Mouse (Mus musculus) limb, embryonic 13.5 days (tissue): ENCODE results near the gene Gm11037. TPM values are rescaled to one million over a fixed set of nuclear protein-coding genes. Genes with fewer than 3 reads are reported as not detected.

Source experiments
- ATAC-seq: fragments of 200-750 bp; cut with Nextera tagmentation; 2 replicates; pipeline ENCODE4 v1.8.0; 2017; ENCODE audit warnings: low read depth, moderate number of reproducible peaks, moderate TSS enrichment; ENCODE audit not compliant: low FRiP score
- H3K27ac ChIP-seq: fragments of 300-500 bp; sonication (generic); 2 replicates; pipeline ENCODE4 v1.5.1; 2015; ENCODE audit warnings: inconsistent platforms, mild to moderate bottlenecking, moderate library complexity
- H3K27me3 ChIP-seq: fragments of 300-500 bp; sonication (generic); 2 replicates; pipeline ENCODE4 v1.6.1; 2015; ENCODE audit warnings: mild to moderate bottlenecking, inconsistent platforms
- H3K36me3 ChIP-seq: fragments of 300-500 bp; sonication (generic); 2 replicates; pipeline ENCODE4 v1.6.1; 2015; ENCODE audit warnings: inconsistent platforms, mild to moderate bottlenecking, moderate library complexity
- H3K4me1 ChIP-seq: fragments of 300-500 bp; sonication (generic); 2 replicates; pipeline ENCODE4 v1.6.1; 2015; ENCODE audit warnings: inconsistent platforms
- H3K4me2 ChIP-seq: fragments of 300-500 bp; sonication (generic); replicated peaks from 2 replicates; pipeline ENCODE4 v1.6.1; 2015; ENCODE audit warnings: inconsistent platforms, mild to moderate bottlenecking, moderate library complexity
- H3K4me3 ChIP-seq: fragments of 300-500 bp; sonication (generic); 2 replicates; pipeline ENCODE4 v1.5.1; 2015; ENCODE audit warnings: moderate library complexity, mild to moderate bottlenecking, inconsistent platforms
- H3K9ac ChIP-seq: fragments of 300-500 bp; sonication (generic); 2 replicates; pipeline ENCODE4 v1.6.1; 2015; ENCODE audit warnings: mild to moderate bottlenecking, inconsistent platforms
- H3K9me3 ChIP-seq: fragments of 300-500 bp; sonication (generic); 2 replicates; pipeline ENCODE4 v1.6.1; 2016; ENCODE audit warnings: inconsistent platforms
- WGBS: fragments of 180-500 bp; shearing (Covaris S2); methylation state at CpG from one replicate; pipeline ENCODE4 v1.1.7; 2015; 5-methylcytosine and 5-hydroxymethylcytosine counted together
- polyA plus RNA-seq: library from polyadenylated mRNA; unstranded; fragments of >200 nt; fragmentation: Nextera tagmentation; extraction: Ambion mirVana; gene quantifications from 2 replicates; pipeline ENCODE4 v1.2.1, GENCODE M21; 2015

The Gm11037 gene
- polyA plus RNA-seq, 1 experiment from 2014 or later, result not detected

DNA sequence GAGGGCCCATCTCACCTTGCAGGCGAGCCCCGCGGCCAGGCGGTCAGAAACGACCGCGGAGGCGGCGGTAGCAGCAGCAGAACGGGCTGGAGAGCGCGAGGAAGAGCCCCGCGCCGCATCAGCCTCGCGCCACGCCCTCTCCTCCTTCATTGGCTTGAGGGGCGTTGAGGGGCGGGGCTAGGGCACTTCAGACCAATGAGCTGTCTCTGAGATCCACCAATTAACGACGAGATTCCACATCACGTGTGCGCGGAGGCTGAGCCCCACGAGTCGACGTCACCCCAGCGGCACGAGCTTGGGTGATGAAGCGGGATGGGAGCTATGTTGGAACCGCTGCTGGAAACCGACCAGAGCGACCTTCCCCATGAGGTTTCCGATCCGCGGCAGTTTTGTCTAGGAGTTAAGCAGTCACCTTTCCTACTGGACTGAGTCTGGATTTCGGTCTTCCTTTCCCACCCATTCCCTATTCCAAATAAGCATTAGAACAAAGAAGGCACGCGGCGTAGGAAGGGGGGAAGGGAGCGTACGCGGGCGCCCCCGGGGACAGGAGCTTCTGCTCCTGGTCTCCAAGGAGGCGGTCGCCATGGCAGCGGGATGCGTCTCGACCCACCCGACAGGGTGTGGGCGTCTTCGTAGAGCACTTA lies 26.8 kb downstream of the Gm11037 start, which contains the start of gene 1700037H04Rik:
Gene 1700037H04Rik (minus strand): TSS at position 144 of the 644 bp plus-strand sequence.
- WGBS, result under 1% methylated on average over 54 of the region's 54 CpGs
- ATAC-seq, result peak; percentile 98

DNA sequence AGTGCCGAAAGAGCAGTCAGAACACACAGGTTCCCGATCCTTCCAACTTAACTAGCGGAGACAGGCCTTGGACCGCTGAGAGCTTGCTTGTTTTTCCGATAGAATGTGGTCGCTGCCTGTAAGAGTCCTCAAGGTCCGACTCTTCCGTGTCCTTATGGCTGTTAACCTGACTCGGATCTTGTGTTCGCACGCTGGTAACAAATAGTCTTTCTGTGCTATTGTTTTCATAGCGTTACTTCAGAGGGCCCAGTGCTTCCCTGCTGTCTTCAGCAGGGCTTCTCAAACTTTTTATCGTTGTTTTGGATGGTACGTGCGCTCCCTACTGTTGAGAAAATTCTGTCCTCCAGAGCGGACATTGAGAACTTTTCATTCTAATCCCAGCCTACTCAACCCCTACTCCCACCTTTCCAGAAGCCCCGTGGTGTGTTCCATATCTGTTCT lies 27.4 kb downstream of the Gm11037 start:
- peak overlapping the region; percentile 77 for H3K4me3 ChIP-seq
- no peaks in the 10 kb centered on the region for H3K36me3 ChIP-seq
- under 1% methylated on average over 17 of the region's 17 CpGs for WGBS
- H3K9me3 ChIP-seq, result peaks cover 5% of the 10 kb centered on the region; the same call in 1 of the 2 replicates
- peak overlapping the region; percentile 86 for H3K9ac ChIP-seq
- peaks cover 30% of the 10 kb centered on the region for H3K4me1 ChIP-seq
- H3K27me3 ChIP-seq, result no peaks in the 10 kb centered on the region
- H3K27ac ChIP-seq, result peak overlapping the region; percentile 86
- 0 out of 2 replicates have a peak, but pooled peaks have one; percentile 0 for ATAC-seq
- H3K4me2 ChIP-seq, result peak overlapping the region; percentile 95

More for the DNA sequence above, 26.8 kb downstream of the Gm11037 start, which contains the start of gene 1700037H04Rik:
- no peaks in the 10 kb centered on the region for H3K27me3 ChIP-seq
- H3K9me3 ChIP-seq, result 0 out of 2 replicates have a peak, but pooled peaks cover 3% of the 10 kb centered on the region
- peak within 1 kb of the TSS; percentile 86 for H3K9ac ChIP-seq
- peak within 1 kb of the TSS; percentile 95 for H3K4me2 ChIP-seq
- H3K4me1 ChIP-seq, result peaks cover 30% of the 10 kb centered on the region
- H3K36me3 ChIP-seq, result peaks cover 5% of the 10 kb centered on the region
- peak within 1 kb of the TSS; percentile 86 for H3K27ac ChIP-seq
- H3K4me3 ChIP-seq, result peak within 1 kb of the TSS; percentile 77

DNA sequence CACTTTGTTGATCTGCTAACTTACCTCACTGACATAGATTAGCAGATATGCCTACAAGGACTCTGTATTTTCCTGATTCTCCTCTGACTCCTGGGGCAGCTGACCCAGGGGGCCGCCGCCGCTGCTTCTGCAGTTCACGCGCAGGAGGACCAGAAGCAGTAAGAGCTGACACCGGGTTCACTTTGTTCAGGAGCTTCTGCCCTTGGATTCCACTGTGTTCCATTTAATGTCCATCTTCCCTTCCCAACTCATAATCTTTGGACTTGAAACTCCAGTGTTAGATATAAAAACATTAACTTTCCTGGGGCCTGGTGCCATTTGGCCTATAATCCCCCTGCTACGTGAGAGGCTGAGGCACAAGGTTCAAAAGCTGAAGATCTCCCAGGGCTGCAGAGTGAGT lies 30.6 kb downstream of the Gm11037 start:
- H3K27me3 ChIP-seq, result peaks cover 4% of the 10 kb centered on the region
- WGBS, result 65% methylated on average over 7 of the region's 7 CpGs
- H3K9me3 ChIP-seq, result peaks cover 5% of the 10 kb centered on the region; the same call in 1 of the 2 replicates
- H3K36me3 ChIP-seq, result no peaks in the 10 kb centered on the region
- no peak overlapping the region for H3K4me3 ChIP-seq
- H3K27ac ChIP-seq, result no peak overlapping the region
- H3K4me1 ChIP-seq, result peaks cover 14% of the 10 kb centered on the region
- ATAC-seq, result no peak
- H3K9ac ChIP-seq, result peak overlapping the region; percentile 39; the same call in 1 of the 2 replicates
- no peak overlapping the region for H3K4me2 ChIP-seq

DNA sequence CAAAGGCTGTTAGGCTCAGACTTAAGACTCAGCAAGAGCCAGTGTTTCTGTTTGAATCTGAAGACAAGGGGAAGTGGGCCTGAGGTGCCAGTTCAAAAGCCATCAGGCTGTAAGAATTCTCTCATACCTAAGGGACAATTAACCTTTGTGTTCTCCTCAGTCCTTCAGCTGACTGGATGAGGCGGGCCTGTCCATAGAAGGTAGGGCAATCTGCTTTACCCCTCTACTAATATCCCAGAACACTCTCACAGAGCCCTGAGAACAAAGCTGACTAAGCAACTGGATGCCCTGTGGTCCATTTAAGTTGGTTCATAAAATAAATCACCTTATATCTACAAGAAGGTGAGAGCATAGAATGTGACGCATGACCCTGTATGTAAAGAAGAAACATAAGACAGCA lies 32.9 kb downstream of the Gm11037 start:
- Histone ChIP-seq H3K27me3 (peaks cover 27% of the 10 kb centered on the region), H3K9me3 (peaks cover 5% of the 10 kb centered on the region; the same call in 1 of the 2 replicates), H3K4me3 (no peak overlapping the region), H3K9ac (no peak overlapping the region), H3K27ac (no peak overlapping the region), H3K4me1 (peaks cover 10% of the 10 kb centered on the region), H3K36me3 (no peaks in the 10 kb centered on the region), H3K4me2 (no peak overlapping the region)
- WGBS, result 88% methylated on average over 2 of the region's 2 CpGs
- ATAC-seq, result no peak

GRCm38 (mm10) chr2:131167984-131168383 lies 34.7 kb downstream of the Gm11037 start:
- H3K4me1 ChIP-seq, result peaks cover 20% of the 10 kb centered on the region
- no peak for ATAC-seq
- no peak overlapping the region for H3K4me2 ChIP-seq
- H3K27ac ChIP-seq, result no peak overlapping the region
- H3K9ac ChIP-seq, result no peak overlapping the region
- WGBS, result 84% methylated on average over 6 of the region's 6 CpGs
- H3K36me3 ChIP-seq, result no peaks in the 10 kb centered on the region
- no peak overlapping the region for H3K4me3 ChIP-seq
- peaks cover 45% of the 10 kb centered on the region for H3K27me3 ChIP-seq
- H3K9me3 ChIP-seq, result peaks cover 5% of the 10 kb centered on the region; the same call in 1 of the 2 replicates

DNA sequence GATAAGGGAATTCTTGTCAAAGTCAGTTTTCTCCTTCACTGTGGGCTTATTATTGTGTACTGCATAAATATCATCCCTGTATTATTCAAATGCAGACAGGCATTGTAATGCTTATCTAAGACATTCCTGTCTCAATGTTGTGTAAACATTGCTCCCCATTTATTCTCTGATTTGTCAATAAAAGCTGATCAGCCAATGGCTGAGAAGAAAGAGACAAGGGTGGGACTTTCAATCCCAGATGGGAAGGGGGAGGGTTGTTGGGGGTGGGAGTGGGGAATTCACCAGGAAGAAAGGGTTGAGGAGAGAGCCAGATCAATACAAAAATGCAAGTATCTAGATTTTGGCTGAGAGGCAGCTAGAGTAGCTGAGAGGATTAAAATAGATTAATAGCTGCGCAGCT lies 35.6 kb downstream of the Gm11037 start:
- Histone ChIP-seq H3K9ac (no peak overlapping the region), H3K4me2 (no peak overlapping the region), H3K9me3 (peaks cover 5% of the 10 kb centered on the region; the same call in 1 of the 2 replicates), H3K36me3 (no peaks in the 10 kb centered on the region), H3K4me3 (no peak overlapping the region), H3K27me3 (peaks cover 54% of the 10 kb centered on the region), H3K27ac (no peak overlapping the region), H3K4me1 (peaks cover 18% of the 10 kb centered on the region)
- 52% methylated on average over 1 of the region's 1 CpGs for WGBS
- ATAC-seq, result no peak

DNA sequence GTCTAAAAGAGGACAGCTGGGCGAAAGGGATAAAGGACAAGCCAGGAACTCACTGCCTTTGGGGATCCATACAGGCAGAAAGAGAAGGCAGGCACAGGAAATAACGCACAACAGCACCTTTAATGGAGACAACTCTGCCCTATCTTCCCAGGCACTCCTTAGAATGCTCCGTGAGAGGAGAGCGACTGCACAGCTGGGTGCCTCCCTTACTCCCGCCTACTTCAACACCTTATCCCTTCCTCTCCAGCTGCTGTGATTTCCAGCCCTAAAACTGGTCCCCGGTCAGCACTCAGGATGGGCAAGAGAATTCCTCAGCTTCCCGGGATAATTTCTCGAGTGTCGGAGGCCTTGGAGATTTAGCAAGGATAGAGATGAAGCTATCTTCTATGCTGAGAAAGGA lies 37.6 kb downstream of the Gm11037 start:
- ATAC-seq, result no peak
- Histone ChIP-seq H3K36me3 (peaks cover 3% of the 10 kb centered on the region; the same call in 1 of the 2 replicates), H3K9ac (peak overlapping the region; percentile 54; the same call in 1 of the 2 replicates), H3K4me1 (peaks cover 29% of the 10 kb centered on the region), H3K27ac (no peak overlapping the region), H3K4me3 (peak overlapping the region; percentile 30), H3K9me3 (no peaks in the 10 kb centered on the region), H3K27me3 (peaks cover 58% of the 10 kb centered on the region), H3K4me2 (peak overlapping the region; percentile 60)
- WGBS, result 10% methylated on average over 9 of the region's 9 CpGs

- Histone ChIP-seq H3K4me3 (peak overlapping the region; percentile 30), H3K4me1 (peaks cover 35% of the 10 kb centered on the region), H3K9me3 (no peaks in the 10 kb centered on the region), H3K36me3 (peaks cover 9% of the 10 kb centered on the region), H3K9ac (peak overlapping the region; percentile 54), H3K27me3 (peaks cover 58% of the 10 kb centered on the region), H3K27ac (no peak overlapping the region), H3K4me2 (peak overlapping the region; percentile 60)
- 3% methylated on average over 43 of the region's 43 CpGs for WGBS
- ATAC-seq, result no peak
Observed at GRCm38 (mm10) chr2:131171401-131172104, 38.3 kb downstream of the Gm11037 start.

GRCm38 (mm10) chr2:131172322-131172721 lies 39.0 kb downstream of the Gm11037 start:
- Histone ChIP-seq H3K36me3 (peaks cover 15% of the 10 kb centered on the region), H3K27ac (no peak overlapping the region), H3K9me3 (no peaks in the 10 kb centered on the region), H3K27me3 (peaks cover 58% of the 10 kb centered on the region), H3K4me2 (no peak overlapping the region), H3K4me3 (no peak overlapping the region), H3K9ac (no peak overlapping the region), H3K4me1 (peaks cover 42% of the 10 kb centered on the region)
- ATAC-seq, result no peak
- 42% methylated on average over 9 of the region's 9 CpGs for WGBS

DNA sequence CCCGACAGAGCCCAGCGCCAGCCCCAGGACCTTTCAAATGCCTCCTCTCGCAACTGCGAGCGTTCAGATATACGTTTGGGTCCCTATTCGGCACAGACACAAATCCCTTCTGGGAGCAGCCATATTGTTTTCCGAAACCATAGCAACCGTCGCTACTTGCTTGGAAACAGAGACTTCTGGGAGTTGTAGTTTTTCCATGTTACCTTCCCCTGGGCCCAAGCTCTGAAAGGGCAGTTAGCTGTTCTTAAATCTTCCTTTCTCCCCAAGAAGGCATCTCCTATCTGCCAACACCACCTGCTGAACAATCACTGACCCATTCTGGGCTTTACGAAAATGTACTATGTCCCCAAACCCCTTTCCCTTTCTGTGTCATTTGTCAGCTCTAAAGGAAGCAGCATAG lies 41.4 kb downstream of the Gm11037 start:
- Histone ChIP-seq H3K9ac (peak overlapping the region; percentile 54), H3K27ac (no peak overlapping the region), H3K4me1 (peaks cover 63% of the 10 kb centered on the region), H3K36me3 (peaks cover 24% of the 10 kb centered on the region), H3K4me3 (peak overlapping the region; percentile 43), H3K27me3 (peaks cover 46% of the 10 kb centered on the region), H3K9me3 (no peaks in the 10 kb centered on the region), H3K4me2 (peak overlapping the region; percentile 80)
- peak; percentile 51; the same call in 1 of the 2 replicates for ATAC-seq
- WGBS, result 5% methylated on average over 11 of the region's 11 CpGs

DNA sequence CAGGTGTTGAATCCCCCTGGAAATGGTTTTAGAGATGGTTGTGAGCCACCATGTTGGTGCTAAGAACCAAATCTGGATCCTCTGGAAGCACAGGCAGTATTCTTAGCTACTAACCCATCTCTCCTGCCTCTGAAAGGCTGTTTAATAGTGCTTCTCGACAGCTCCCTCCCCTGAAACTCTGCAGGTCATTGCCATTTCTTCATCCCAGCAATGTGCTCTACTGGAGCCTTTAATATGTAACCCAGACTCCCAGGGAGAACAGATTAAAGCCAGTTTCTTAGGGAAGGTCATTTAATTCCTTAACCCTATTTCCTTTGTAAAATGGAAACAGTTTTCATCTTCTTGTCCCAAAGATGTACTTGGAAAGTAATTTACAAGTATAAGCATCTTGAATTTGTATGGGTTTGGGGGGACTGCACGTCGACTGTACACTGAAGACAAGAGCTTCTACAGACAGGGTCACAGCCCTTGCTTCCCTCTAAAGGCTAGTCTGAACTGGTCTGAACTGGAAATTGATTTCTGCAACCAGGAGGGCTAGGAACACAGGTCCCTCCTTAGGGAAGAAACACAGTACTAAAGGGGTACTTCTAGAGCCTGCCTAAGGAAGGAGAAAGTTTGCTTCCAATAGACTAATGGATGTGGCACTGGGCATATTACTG lies 42.1 kb downstream of the Gm11037 start:
- no peak overlapping the region for H3K27ac ChIP-seq

DNA sequence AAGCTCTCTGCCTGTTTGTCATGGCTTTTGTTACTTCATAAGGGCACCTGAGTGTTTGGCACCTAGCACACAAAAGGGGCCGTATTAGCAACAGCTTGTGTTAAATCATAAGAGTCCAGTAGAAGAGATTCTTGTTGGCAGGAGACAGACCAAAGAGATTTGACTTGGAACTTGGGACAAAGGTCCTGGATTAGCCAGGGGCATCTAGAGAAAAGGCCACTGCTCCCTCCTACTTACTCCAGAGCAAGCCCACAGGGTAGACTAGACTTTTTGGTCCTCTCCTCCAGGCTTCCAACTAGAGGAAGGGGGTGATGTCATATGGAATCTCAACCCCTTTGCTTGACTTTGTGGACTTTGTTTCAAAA lies 42.6 kb downstream of the Gm11037 start:
- no peak overlapping the region for H3K27ac ChIP-seq
- peaks cover 34% of the 10 kb centered on the region for H3K27me3 ChIP-seq
- ATAC-seq, result no peak
- 82% methylated on average over 1 of the region's 1 CpGs for WGBS
- H3K9ac ChIP-seq, result no peak overlapping the region
- no peak overlapping the region for H3K4me3 ChIP-seq
- peaks cover 60% of the 10 kb centered on the region for H3K4me1 ChIP-seq
- no peaks in the 10 kb centered on the region for H3K9me3 ChIP-seq
- no peak overlapping the region for H3K4me2 ChIP-seq
- peaks cover 24% of the 10 kb centered on the region for H3K36me3 ChIP-seq

More for the DNA sequence above, 42.1 kb downstream of the Gm11037 start:
- H3K4me3 ChIP-seq, result no peak overlapping the region
- no peak overlapping the region for H3K9ac ChIP-seq
- no peak overlapping the region for H3K4me2 ChIP-seq
- H3K9me3 ChIP-seq, result no peaks in the 10 kb centered on the region
- H3K27me3 ChIP-seq, result peaks cover 39% of the 10 kb centered on the region
- H3K36me3 ChIP-seq, result peaks cover 24% of the 10 kb centered on the region
- no peak for ATAC-seq
- WGBS, result 80% methylated on average over 3 of the region's 3 CpGs
- peaks cover 63% of the 10 kb centered on the region for H3K4me1 ChIP-seq
